In the genomic region with DNA sequence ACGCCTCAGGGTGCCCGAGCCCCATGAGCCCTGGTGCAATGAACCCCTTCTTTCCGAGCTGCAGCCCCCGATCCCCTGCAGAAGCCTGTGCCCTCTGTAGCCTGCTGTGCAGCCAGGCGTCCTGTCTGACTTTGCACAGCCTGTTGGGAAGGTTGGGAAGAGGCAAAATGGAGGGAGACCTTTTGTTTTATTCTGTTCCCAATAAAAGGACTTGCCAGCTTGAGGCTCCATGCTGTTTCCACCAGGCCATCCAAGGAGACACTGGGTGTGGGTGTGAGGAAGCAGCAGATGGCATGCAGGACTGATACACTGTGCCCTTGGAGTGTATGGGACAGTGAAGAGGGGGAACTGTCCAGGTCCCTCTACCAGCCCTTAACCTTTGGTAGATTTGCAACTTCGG, we compare ENCODE assay signal across 20 mouse cellular contexts. TPM values are rescaled to one million over a fixed set of nuclear protein-coding genes. Genes with fewer than 3 reads are reported as not detected.
A peak's percentile ranks its signal among the peaks of the same experiment; 100 is the strongest.
DNase-seq lines count a peak whose midpoint lies in the region; ATAC-seq and TF ChIP-seq lines count a peak whose summit lies in the region.
"Had no signal": no experiment of that assay in that cellular context is flagged by ENCODE, and none has a peak within 500 bp of the region (broad histone marks: within the 10 kb centered on the region; RNA-seq: fewer than 3 reads in every experiment).

No protein-coding gene starts in this region.

- H3K27ac ChIP-seq in stomach, postnatal 0 days (replicated peaks) = no peak overlapping the region
- H3K27ac ChIP-seq in intestine, embryonic 15.5 days = no peak overlapping the region
- H3K27ac ChIP-seq: embryonic facial prominence, embryonic 10.5 days; forebrain, embryonic 13.5 days; heart, adult 2 months; heart, embryonic 15.5 days; hindbrain, embryonic 13.5 days had no signal

- no peak for ATAC-seq in stomach, postnatal 0 days (ENCODE audit: low FRiP score, low TSS enrichment)
- no peak for ATAC-seq in intestine, embryonic 15.5 days
- ATAC-seq: activated CD4-positive, CD25-positive, alpha-beta regulatory T cell, adult 4 months; forebrain, embryonic 13.5 days; forebrain, postnatal 0 days; intestine, embryonic 16.5 days; Patski had no signal

- H3K9ac ChIP-seq in stomach, postnatal 0 days (ENCODE audit: low read length) = no peak overlapping the region
- no peak overlapping the region for H3K9ac ChIP-seq in intestine, embryonic 15.5 days
- H3K9ac ChIP-seq: forebrain, embryonic 13.5 days; forebrain, postnatal 0 days; heart, embryonic 15.5 days; hindbrain, embryonic 13.5 days had no signal

- no peak for TF ChIP-seq EP300 in stomach, postnatal 0 days (optimal IDR thresholded peaks at IDR 0.05)

- no peaks in the 10 kb centered on the region for H3K36me3 ChIP-seq in stomach, postnatal 0 days (ENCODE audit: control insufficient read depth, insufficient read depth, low read length)
- H3K36me3 ChIP-seq in intestine, embryonic 15.5 days = no peaks in the 10 kb centered on the region
- H3K36me3 ChIP-seq: embryonic facial prominence, embryonic 10.5 days; heart, embryonic 15.5 days had no signal

- peak; percentile 86 for DNase-seq in brain, adult 2 months (ENCODE audit: low read depth, low spot score)
- peak; percentile 63 to 73 for DNase-seq in cerebellum, adult 18-20 months
- peak; percentile 80 for DNase-seq in cerebellum, adult 9-11 months
- DNase-seq in cerebellum, postnatal 36 days = peak; percentile 61 to 66
- no peak for DNase-seq in stomach, postnatal 0 days (ENCODE audit: low spot score)
- no peak for DNase-seq in lung, postnatal 14 days
- DNase-seq: adrenal gland, postnatal 14 days; forebrain, postnatal 0 days; gastrocnemius, postnatal 14 days; heart, adult 2 months; heart, postnatal 14 days had no signal

- 57% methylated on average over 6 of the region's 6 CpGs for WGBS in stomach, postnatal 0 days
- 60% methylated on average over 6 of the region's 6 CpGs for WGBS in intestine, embryonic 15.5 days

- H3K27me3 ChIP-seq in stomach, postnatal 0 days (ENCODE audit: control insufficient read depth, insufficient read depth, low read length) = no peaks in the 10 kb centered on the region
- H3K27me3 ChIP-seq in intestine, embryonic 15.5 days (replicated peaks) = no peaks in the 10 kb centered on the region

- no peaks in the 10 kb centered on the region for H3K9me3 ChIP-seq in stomach, postnatal 0 days (ENCODE audit: control insufficient read depth, low read length)
- H3K9me3 ChIP-seq in intestine, embryonic 15.5 days = no peaks in the 10 kb centered on the region
- H3K9me3 ChIP-seq: embryonic facial prominence, embryonic 10.5 days; forebrain, embryonic 13.5 days; heart, embryonic 15.5 days; hindbrain, embryonic 13.5 days had no signal

- TF ChIP-seq CTCF in stomach, postnatal 0 days (IDR thresholded peaks at IDR 0.05; ENCODE audit: low read depth) = no peak

- no peak overlapping the region for H3K4me3 ChIP-seq in stomach, postnatal 0 days (ENCODE audit: low read depth, low read length)
- no peak overlapping the region for H3K4me3 ChIP-seq in intestine, embryonic 15.5 days (replicated peaks)
- H3K4me3 ChIP-seq: embryonic facial prominence, embryonic 10.5 days; forebrain, embryonic 13.5 days; heart, adult 2 months; heart, embryonic 15.5 days; hindbrain, embryonic 13.5 days had no signal

- no peak overlapping the region for H3K4me2 ChIP-seq in stomach, postnatal 0 days (replicated peaks; ENCODE audit: low read depth)
- H3K4me2 ChIP-seq in intestine, embryonic 15.5 days (replicated peaks) = no peak overlapping the region
- H3K4me2 ChIP-seq: forebrain, embryonic 13.5 days; heart, embryonic 11.5 days; heart, embryonic 15.5 days; hindbrain, embryonic 13.5 days had no signal

- H3K4me1 ChIP-seq in stomach, postnatal 0 days (replicated peaks; ENCODE audit: control insufficient read depth, insufficient read depth) = no peaks in the 10 kb centered on the region
- H3K4me1 ChIP-seq in intestine, embryonic 15.5 days (replicated peaks) = peaks cover 6% of the 10 kb centered on the region; the same call in 1 of the 2 replicates

RNA-seq across cellular contexts. Expression of gene Golga7b, which starts 22.7 kb away (rescaled TPM):
- polyA plus RNA-seq in stomach, postnatal 0 days (2015; fragmentation: Nextera tagmentation; extraction: Ambion mirVana) = 0.82 and 0.85 TPM in 2 replicates
- 1.1 and 1.5 TPM in 2 replicates for polyA plus RNA-seq in intestine, embryonic 15.5 days (2015; fragmentation: Nextera tagmentation; extraction: Ambion mirVana)
- polyA plus RNA-seq: activated CD4-positive, CD25-positive, alpha-beta regulatory T cell, adult 4 months had no signal

Comparison
In these comparisons a context has a peak if more than half of its experiments do, and no peak if none do; other contexts are left out.
1. DNase-seq: peak in brain, adult 2 months (single experiment), cerebellum, adult 18-20 months (2 of 2), cerebellum, adult 9-11 months (single experiment) and cerebellum, postnatal 36 days (2 of 2); none in stomach, postnatal 0 days (single experiment) and lung, postnatal 14 days (single experiment).